Mouse (Mus musculus) kidney, postnatal 0 days (tissue): ENCODE measurements around the gene Dnajc16. TPM values are rescaled to one million over a fixed set of nuclear protein-coding genes. Genes with fewer than 3 reads are reported as not detected.

Source experiments
- ATAC-seq: fragments of 200-750 bp; cut with Nextera tagmentation; replicated peaks from 2 replicates; pipeline ENCODE4 v1.8.0; 2017; ENCODE audit warnings: low read depth, moderate number of reproducible peaks, moderate TSS enrichment, moderate library complexity; ENCODE audit not compliant: low FRiP score
- DNase-seq: peaks from one replicate; pipeline ENCODE4 v3.0.0-alpha.2; 2016; ENCODE audit warnings: low spot score
- H3K27ac ChIP-seq: fragments of 300-500 bp; sonication (generic); 2 replicates; pipeline ENCODE4 v1.5.1; 2014; ENCODE audit warnings: mild to moderate bottlenecking
- H3K27me3 ChIP-seq: fragments of 300-500 bp; sonication (generic); 2 replicates; pipeline ENCODE4 v1.6.1; 2014; ENCODE audit warnings: low read length, mixed read lengths; ENCODE audit not compliant: insufficient read depth
- H3K36me3 ChIP-seq: fragments of 300-500 bp; sonication (generic); 2 replicates; pipeline ENCODE4 v1.6.1; 2014; ENCODE audit warnings: low read length, mixed read lengths; ENCODE audit not compliant: insufficient read depth
- H3K4me1 ChIP-seq: fragments of 300-500 bp; sonication (generic); replicated peaks from 2 replicates; pipeline ENCODE4 v1.6.1; 2014; ENCODE audit warnings: antibody characterized with exemption, low read length, mixed read lengths; ENCODE audit not compliant: insufficient read depth
- H3K4me2 ChIP-seq: fragments of 300-500 bp; sonication (generic); 2 replicates; pipeline ENCODE4 v1.6.1; 2014; ENCODE audit warnings: mild to moderate bottlenecking, low read length, moderate library complexity, mixed read lengths
- H3K4me3 ChIP-seq: fragments of 300-500 bp; sonication (generic); replicated peaks from 2 replicates; pipeline ENCODE4 v1.5.1; 2014; ENCODE audit warnings: low read depth, low read length
- H3K9ac ChIP-seq: fragments of 300-500 bp; sonication (generic); 2 replicates; pipeline ENCODE4 v1.6.1; 2014; ENCODE audit warnings: low read depth, low read length
- H3K9me3 ChIP-seq: fragments of 300-500 bp; sonication (generic); replicated peaks from 2 replicates; pipeline ENCODE4 v1.6.1; 2016; ENCODE audit warnings: low read length, inconsistent platforms, mixed read lengths
- CTCF ChIP-seq: IDR thresholded peaks from 2 replicates; pipeline ENCODE4 v1.5.1; 2016; ENCODE audit warnings: antibody characterized with exemption, low read depth, mild to moderate bottlenecking, moderate library complexity
- WGBS: fragments of 180-500 bp; shearing (Covaris S2); extraction: QIAGEN DNeasy Blood & Tissue Kit; methylation state at CpG from one replicate; pipeline ENCODE4 v1.1.7; 2014; 5-methylcytosine and 5-hydroxymethylcytosine counted together
- polyA plus RNA-seq: library from polyadenylated mRNA; unstranded; fragments of >200 nt; fragmentation: Nextera tagmentation; extraction: Ambion mirVana; gene quantifications from 2 replicates; pipeline ENCODE4 v1.2.1, GENCODE M21; 2015

The Dnajc16 gene
- 4.8 and 5.2 TPM in 2 replicates for polyA plus RNA-seq

DNA sequence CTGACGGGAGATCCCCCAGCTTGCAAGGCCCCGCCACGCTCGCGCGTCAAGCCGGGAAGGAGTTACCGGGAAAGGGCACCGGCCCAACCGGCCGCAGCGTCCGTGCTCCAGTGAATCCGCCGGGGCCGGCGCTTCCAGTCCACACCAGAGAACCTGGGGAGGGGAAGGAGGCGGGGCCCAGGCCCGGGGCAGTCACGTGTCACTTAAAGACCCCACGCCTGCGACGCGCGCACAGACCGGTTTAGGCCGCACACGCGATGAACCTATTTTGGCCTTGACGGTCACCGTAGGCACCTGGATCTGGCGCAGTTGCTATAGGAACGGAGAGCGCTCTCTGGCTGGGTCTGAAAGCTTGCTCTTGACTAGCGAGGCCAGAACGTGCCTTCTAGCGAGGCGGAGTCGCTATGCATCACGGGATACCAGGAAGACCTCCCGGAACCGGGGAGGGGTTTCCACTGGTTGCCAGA lies at the start of gene Dnajc16:
TSS of gene Dnajc16 (minus strand) at position 408 of the 467 bp plus-strand sequence.
- H3K27me3 ChIP-seq: no peaks in the 10 kb centered on the region
- TF ChIP-seq CTCF: peak; percentile 25
- WGBS: under 1% methylated on average over 42 of the region's 42 CpGs
- H3K4me1 ChIP-seq: peaks cover 6% of the 10 kb centered on the region; the same call in 1 of the 2 replicates
- H3K27ac ChIP-seq: peak within 1 kb of the TSS; percentile 82
- ATAC-seq (peak; percentile 87), DNase-seq (peak; percentile 99)
- H3K4me3 ChIP-seq: peak within 1 kb of the TSS; percentile 72
- H3K9ac ChIP-seq: peak within 1 kb of the TSS; percentile 85
- H3K36me3 ChIP-seq: no peaks in the 10 kb centered on the region
- no peaks in the 10 kb centered on the region for H3K9me3 ChIP-seq
- H3K4me2 ChIP-seq: peak within 1 kb of the TSS; percentile 79

DNA sequence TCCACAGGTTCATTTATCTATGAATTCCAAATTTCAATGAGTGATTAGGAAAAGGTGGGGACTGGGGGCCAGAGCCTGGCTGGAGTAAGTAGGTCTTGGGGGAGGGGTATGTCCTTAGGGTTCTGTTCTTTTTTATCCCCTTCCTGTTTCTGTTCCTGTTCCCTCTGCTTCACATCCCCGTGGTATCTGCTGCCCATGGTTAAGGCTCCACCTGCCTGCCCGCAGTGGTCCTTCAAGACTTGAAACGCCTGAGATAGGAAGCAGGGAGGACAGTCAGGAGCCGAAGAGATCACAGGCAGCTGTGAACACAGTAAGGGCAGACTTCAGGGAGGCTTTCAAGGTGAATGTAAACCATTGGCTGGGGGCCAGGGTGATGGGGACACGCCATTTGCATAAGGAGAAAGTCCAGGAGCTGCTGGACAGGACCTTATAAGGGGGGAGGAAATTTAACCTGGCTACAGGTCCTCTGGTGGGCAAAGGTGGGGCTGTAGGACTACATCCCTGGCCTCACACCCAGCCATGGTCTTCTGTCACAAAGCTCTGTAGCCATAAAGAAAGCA lies 43.9 kb upstream of the Dnajc16 start:
- Histone ChIP-seq H3K4me2 (no peak overlapping the region), H3K36me3 (no peaks in the 10 kb centered on the region), H3K27me3 (no peaks in the 10 kb centered on the region), H3K27ac (no peak overlapping the region), H3K4me1 (no peaks in the 10 kb centered on the region), H3K9ac (no peak overlapping the region), H3K4me3 (no peak overlapping the region), H3K9me3 (no peaks in the 10 kb centered on the region)
- ATAC-seq (no peak), DNase-seq (no peak)
- no peak for TF ChIP-seq CTCF
- 66% methylated on average over 5 of the region's 5 CpGs for WGBS

DNA sequence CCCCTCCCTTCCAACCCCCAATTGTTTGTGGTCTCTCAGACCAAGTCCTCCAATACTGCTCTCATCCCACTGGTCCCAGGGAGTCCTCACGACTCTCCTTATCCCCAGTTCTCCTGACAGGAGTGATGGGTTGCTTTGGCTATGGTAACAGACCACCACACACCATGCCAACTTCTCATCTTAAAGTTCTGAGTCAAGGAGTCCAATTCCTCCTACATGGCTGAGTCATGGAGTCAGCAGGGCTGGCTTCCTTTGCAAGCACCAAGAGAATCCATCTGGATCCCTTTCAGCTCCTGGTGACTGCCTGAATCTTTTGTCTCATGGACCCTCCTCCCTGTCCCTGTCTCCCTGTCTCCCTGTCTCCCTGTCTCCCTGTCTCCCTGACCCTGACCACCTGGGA lies 43.2 kb upstream of the Dnajc16 start:
- Histone ChIP-seq H3K4me1 (no peaks in the 10 kb centered on the region), H3K4me3 (no peak overlapping the region), H3K36me3 (no peaks in the 10 kb centered on the region), H3K27ac (no peak overlapping the region), H3K9me3 (no peaks in the 10 kb centered on the region), H3K9ac (no peak overlapping the region), H3K4me2 (no peak overlapping the region), H3K27me3 (no peaks in the 10 kb centered on the region)
- 43% methylated on average over 1 of the region's 1 CpGs for WGBS
- DNase-seq (no peak), ATAC-seq (no peak)
- TF ChIP-seq CTCF: no peak

DNA sequence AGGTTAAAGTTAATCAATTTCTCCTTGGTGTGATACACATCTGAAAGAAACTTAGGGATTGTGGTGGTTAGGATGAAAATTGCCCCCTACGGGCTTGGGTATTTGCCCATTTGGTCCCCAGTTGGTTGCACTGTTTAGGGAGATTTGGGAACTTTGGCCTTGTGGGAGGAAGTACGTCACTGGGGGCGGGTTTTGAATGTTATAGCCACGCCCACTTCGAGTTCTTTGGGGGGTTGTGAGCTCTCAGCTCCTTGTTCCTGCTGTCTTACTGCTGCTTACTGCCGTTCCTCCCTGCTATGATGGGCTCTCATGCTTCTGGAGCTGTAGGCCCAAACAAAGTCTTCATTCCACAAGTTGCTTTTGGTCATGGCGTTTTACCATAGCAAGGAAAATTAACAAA lies 40.6 kb upstream of the Dnajc16 start:
- H3K4me3 ChIP-seq: no peak overlapping the region
- no peaks in the 10 kb centered on the region for H3K27me3 ChIP-seq
- 73% methylated on average over 7 of the region's 7 CpGs for WGBS
- no peaks in the 10 kb centered on the region for H3K4me1 ChIP-seq
- ATAC-seq (no peak), DNase-seq (no peak)
- no peaks in the 10 kb centered on the region for H3K36me3 ChIP-seq
- no peak for TF ChIP-seq CTCF
- no peak overlapping the region for H3K27ac ChIP-seq
- no peaks in the 10 kb centered on the region for H3K9me3 ChIP-seq
- no peak overlapping the region for H3K4me2 ChIP-seq
- no peak overlapping the region for H3K9ac ChIP-seq

DNA sequence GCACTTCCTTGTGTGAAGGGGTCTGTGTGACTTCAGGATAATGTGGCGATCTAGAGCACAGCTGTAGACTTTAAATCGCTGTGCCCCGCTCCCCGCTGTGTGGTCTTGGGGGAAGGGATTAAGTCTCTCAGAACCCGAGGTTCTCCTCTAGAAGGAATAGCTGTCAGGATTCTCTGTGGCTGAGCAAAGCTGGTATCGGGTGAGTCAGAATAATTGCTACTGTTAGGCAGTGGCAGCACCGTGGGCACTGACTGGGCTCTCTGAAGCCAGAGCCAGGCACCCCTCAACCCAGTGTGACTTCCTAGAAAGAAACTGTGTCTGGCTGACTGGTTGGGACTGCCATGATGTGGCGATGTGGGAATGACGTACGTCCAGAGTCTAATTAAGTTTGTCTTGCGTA lies 39.6 kb upstream of the Dnajc16 start:
- H3K4me3 ChIP-seq: no peak overlapping the region
- H3K4me1 ChIP-seq: no peaks in the 10 kb centered on the region
- no peaks in the 10 kb centered on the region for H3K36me3 ChIP-seq
- ATAC-seq (no peak), DNase-seq (no peak)
- H3K9me3 ChIP-seq: no peaks in the 10 kb centered on the region
- H3K4me2 ChIP-seq: no peak overlapping the region
- H3K27me3 ChIP-seq: no peaks in the 10 kb centered on the region
- H3K9ac ChIP-seq: no peak overlapping the region
- no peak overlapping the region for H3K27ac ChIP-seq
- 60% methylated on average over 11 of the region's 11 CpGs for WGBS
- TF ChIP-seq CTCF: no peak

DNA sequence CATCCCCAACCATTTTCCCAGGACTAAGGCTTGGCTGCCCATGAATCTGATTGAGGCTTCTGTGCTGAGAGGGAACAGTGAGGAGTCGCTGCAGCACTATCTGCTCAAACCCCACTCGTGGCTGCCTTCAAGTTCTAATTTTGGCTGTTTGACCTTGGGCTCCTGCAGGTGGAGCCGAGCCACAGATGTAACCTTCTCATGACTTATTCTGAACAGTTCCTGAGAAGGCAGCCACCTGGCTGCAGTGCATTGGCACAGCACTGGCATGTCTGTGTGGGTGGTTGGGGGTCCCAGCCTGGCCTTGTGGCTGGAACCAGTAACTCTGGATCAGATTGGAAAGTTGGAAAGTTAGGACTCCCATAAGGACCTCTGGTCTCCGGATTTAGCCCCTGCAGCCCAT lies 37.4 kb upstream of the Dnajc16 start:
- DNase-seq (no peak), ATAC-seq (no peak)
- no peak overlapping the region for H3K9ac ChIP-seq
- H3K4me1 ChIP-seq: no peaks in the 10 kb centered on the region
- H3K36me3 ChIP-seq: no peaks in the 10 kb centered on the region
- WGBS: 63% methylated on average over 4 of the region's 4 CpGs
- H3K4me2 ChIP-seq: no peak overlapping the region
- TF ChIP-seq CTCF: no peak
- no peaks in the 10 kb centered on the region for H3K27me3 ChIP-seq
- H3K9me3 ChIP-seq: no peaks in the 10 kb centered on the region
- no peak overlapping the region for H3K27ac ChIP-seq
- H3K4me3 ChIP-seq: no peak overlapping the region

DNA sequence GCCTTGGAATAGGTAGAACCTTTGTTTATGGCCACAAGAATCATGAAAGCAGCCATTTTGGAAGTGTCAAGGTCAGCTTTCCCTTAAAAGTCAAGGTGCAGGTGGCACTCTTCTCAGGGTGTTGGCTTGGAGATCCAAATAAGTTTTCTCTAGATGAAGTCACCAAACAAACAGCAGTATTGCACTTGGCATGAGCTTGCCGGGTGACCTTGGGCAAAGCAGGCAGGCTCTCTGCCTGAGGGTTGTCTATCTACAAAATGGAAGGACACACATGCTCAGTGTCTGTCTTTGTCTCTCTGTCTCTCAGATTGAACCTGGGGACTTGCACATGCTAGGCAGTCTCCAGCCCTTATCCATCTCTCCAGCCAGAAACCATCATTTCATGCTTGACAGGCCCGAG lies 36.7 kb upstream of the Dnajc16 start:
- H3K27me3 ChIP-seq: no peaks in the 10 kb centered on the region
- H3K4me1 ChIP-seq: no peaks in the 10 kb centered on the region
- TF ChIP-seq CTCF: no peak
- H3K9ac ChIP-seq: no peak overlapping the region
- H3K36me3 ChIP-seq: no peaks in the 10 kb centered on the region
- 83% methylated on average over 2 of the region's 2 CpGs for WGBS
- no peaks in the 10 kb centered on the region for H3K9me3 ChIP-seq
- DNase-seq (no peak), ATAC-seq (no peak)
- no peak overlapping the region for H3K4me2 ChIP-seq
- no peak overlapping the region for H3K4me3 ChIP-seq
- H3K27ac ChIP-seq: no peak overlapping the region
